In genomic region chr16:45644380-45644779, GRCm38 (mm10) we compare ENCODE assay signal across 14 mouse cellular contexts. TPM values are rescaled to one million over a fixed set of nuclear protein-coding genes. Genes with fewer than 3 reads are reported as not detected.
A peak's percentile ranks its signal among the peaks of the same experiment; 100 is the strongest.
DNase-seq lines count a peak whose midpoint lies in the region; ATAC-seq and TF ChIP-seq lines count a peak whose summit lies in the region.
"Had no signal": no experiment of that assay in that cellular context is flagged by ENCODE, and none has a peak within 500 bp of the region (broad histone marks: within the 10 kb centered on the region; RNA-seq: fewer than 3 reads in every experiment).

No protein-coding gene starts in this region.

- H3K9me3 ChIP-seq in intestine, embryonic 15.5 days, result no peaks in the 10 kb centered on the region
- H3K9me3 ChIP-seq in stomach, embryonic 15.5 days, result no peaks in the 10 kb centered on the region
- no peaks in the 10 kb centered on the region for H3K9me3 ChIP-seq in forebrain, postnatal 0 days (ENCODE audit: low read length)
- H3K9me3 ChIP-seq: embryonic facial prominence, embryonic 15.5 days had no signal

- H3K27ac ChIP-seq in intestine, embryonic 15.5 days, result no peak overlapping the region
- H3K27ac ChIP-seq in stomach, embryonic 15.5 days, result no peak overlapping the region
- no peak overlapping the region for H3K27ac ChIP-seq in forebrain, postnatal 0 days (ENCODE audit: low read depth, low read length)
- H3K27ac ChIP-seq: embryonic facial prominence, embryonic 15.5 days; layer of hippocampus, adult 2 months had no signal

- no peaks in the 10 kb centered on the region for H3K27me3 ChIP-seq in intestine, embryonic 15.5 days (replicated peaks)
- H3K27me3 ChIP-seq in stomach, embryonic 15.5 days (replicated peaks), result no peaks in the 10 kb centered on the region
- no peaks in the 10 kb centered on the region for H3K27me3 ChIP-seq in forebrain, postnatal 0 days (ENCODE audit: insufficient read depth, low read length)
- H3K27me3 ChIP-seq: embryonic facial prominence, embryonic 15.5 days had no signal

- WGBS in intestine, embryonic 15.5 days, result 45% methylated on average over 6 of the region's 6 CpGs
- 58% methylated on average over 6 of the region's 6 CpGs for WGBS in stomach, embryonic 15.5 days
- WGBS in forebrain, postnatal 0 days, result 83% methylated on average over 6 of the region's 6 CpGs

- no peak overlapping the region for H3K4me3 ChIP-seq in intestine, embryonic 15.5 days (replicated peaks)
- H3K4me3 ChIP-seq in stomach, embryonic 15.5 days (replicated peaks), result no peak overlapping the region
- no peak overlapping the region for H3K4me3 ChIP-seq in forebrain, postnatal 0 days (ENCODE audit: low read depth, low read length)
- H3K4me3 ChIP-seq: embryonic facial prominence, embryonic 15.5 days; layer of hippocampus, adult 2 months had no signal

- H3K36me3 ChIP-seq in intestine, embryonic 15.5 days, result no peaks in the 10 kb centered on the region
- no peaks in the 10 kb centered on the region for H3K36me3 ChIP-seq in stomach, embryonic 15.5 days
- no peaks in the 10 kb centered on the region for H3K36me3 ChIP-seq in forebrain, postnatal 0 days (ENCODE audit: insufficient read depth)
- H3K36me3 ChIP-seq: embryonic facial prominence, embryonic 15.5 days had no signal

- H3K4me1 ChIP-seq in intestine, embryonic 15.5 days (replicated peaks), result no peaks in the 10 kb centered on the region
- H3K4me1 ChIP-seq in stomach, embryonic 15.5 days, result 0 out of 2 replicates have a peak, but pooled peaks cover 3% of the 10 kb centered on the region
- no peaks in the 10 kb centered on the region for H3K4me1 ChIP-seq in forebrain, postnatal 0 days (ENCODE audit: insufficient read depth)
- H3K4me1 ChIP-seq: embryonic facial prominence, embryonic 15.5 days had no signal

- no peak overlapping the region for H3K9ac ChIP-seq in intestine, embryonic 15.5 days
- H3K9ac ChIP-seq in stomach, embryonic 15.5 days, result no peak overlapping the region
- no peak overlapping the region for H3K9ac ChIP-seq in forebrain, postnatal 0 days
- H3K9ac ChIP-seq: embryonic facial prominence, embryonic 15.5 days; lung, embryonic 14.5 days had no signal

- H3K4me2 ChIP-seq in intestine, embryonic 15.5 days (replicated peaks), result no peak overlapping the region
- no peak overlapping the region for H3K4me2 ChIP-seq in stomach, embryonic 15.5 days
- H3K4me2 ChIP-seq in forebrain, postnatal 0 days (ENCODE audit: low read depth), result no peak overlapping the region
- H3K4me2 ChIP-seq: embryonic facial prominence, embryonic 15.5 days; lung, embryonic 14.5 days had no signal

- ATAC-seq in intestine, embryonic 15.5 days, result peak; percentile 92
- ATAC-seq in stomach, embryonic 15.5 days (ENCODE audit: insufficient read depth, low FRiP score, low read depth), result peak; percentile 27; the same call in 1 of the 2 replicates
- no peak for ATAC-seq in forebrain, postnatal 0 days
- ATAC-seq in erythroid progenitor cell, adult 5-6 weeks (replicated peaks; ENCODE audit: low FRiP score, poor library complexity, severe bottlenecking), result no peak
- ATAC-seq: CD4-positive, CD25-positive, alpha-beta regulatory T cell, adult 4 months had no signal

- TF ChIP-seq CTCF in forebrain, postnatal 0 days (IDR thresholded peaks at IDR 0.05; ENCODE audit: low read depth), result no peak

- DNase-seq in cerebellum, postnatal 36 days, result peak; percentile 22 to 27
- DNase-seq in cerebellum, adult 11 months, result no peak
- peak; percentile 34 for DNase-seq in lung, postnatal 10 days
- no peak for DNase-seq in lung, postnatal 4 days
- DNase-seq in forebrain, postnatal 0 days, result no peak
- DNase-seq: lung, embryonic 14.5 days had no signal

RNA-seq across cellular contexts. Expression of gene BC016579, which starts 9.5 kb away (rescaled TPM):
- 3.9 and 4.2 TPM in 2 replicates for polyA plus RNA-seq in intestine, embryonic 15.5 days (2015; fragmentation: Nextera tagmentation; extraction: Ambion mirVana)
- polyA plus RNA-seq in stomach, embryonic 15.5 days (2015; fragmentation: Nextera tagmentation; extraction: Ambion mirVana), result 2.6 and 3.2 TPM in 2 replicates
- 0.23 TPM in 1 of 2 replicates, not detected in the other for total RNA-seq in forebrain, postnatal 0 days (2014; rRNA removed)
- polyA plus RNA-seq in forebrain, postnatal 0 days (2015; fragmentation: Nextera tagmentation; extraction: Ambion mirVana), result not detected in 2 replicates
- total RNA-seq in erythroid progenitor cell, adult 5-6 weeks (2015; ENCODE audit: low replicate concordance), result not detected in 2 replicates
- not detected in 2 replicates for total RNA-seq in erythroid progenitor cell, adult 5-6 weeks (2017; ENCODE audit: low replicate concordance)
- total RNA-seq: heart, adult 18-20 months had no signal

RNA-seq across cellular contexts. Expression of gene Gcsam, which starts 34.2 kb away (rescaled TPM):
- 0.10 and 0.14 TPM in 2 replicates for polyA plus RNA-seq in intestine, embryonic 15.5 days (2015; fragmentation: Nextera tagmentation; extraction: Ambion mirVana)
- polyA plus RNA-seq in stomach, embryonic 15.5 days (2015; fragmentation: Nextera tagmentation; extraction: Ambion mirVana), result 0.21 and 0.63 TPM in 2 replicates
- not detected in 2 replicates for total RNA-seq in forebrain, postnatal 0 days (2014; rRNA removed)
- polyA plus RNA-seq in forebrain, postnatal 0 days (2015; fragmentation: Nextera tagmentation; extraction: Ambion mirVana), result not detected in 2 replicates
- not detected in 2 replicates for total RNA-seq in erythroid progenitor cell, adult 5-6 weeks (2015; ENCODE audit: low replicate concordance)
- total RNA-seq in erythroid progenitor cell, adult 5-6 weeks (2017; ENCODE audit: low replicate concordance), result not detected in 2 replicates
- total RNA-seq: layer of hippocampus, adult 2 months had no signal
- polyA plus RNA-seq: neural tube, embryonic 14.5 days had no signal

RNA-seq across cellular contexts. Expression of gene Tmprss7, which starts 49.1 kb away (rescaled TPM):
- 0.24 and 0.25 TPM in 2 replicates for polyA plus RNA-seq in intestine, embryonic 15.5 days (2015; fragmentation: Nextera tagmentation; extraction: Ambion mirVana)
- 0.32 TPM in 1 of 2 replicates, not detected in the other for polyA plus RNA-seq in stomach, embryonic 15.5 days (2015; fragmentation: Nextera tagmentation; extraction: Ambion mirVana)
- total RNA-seq in forebrain, postnatal 0 days (2014; rRNA removed), result 0.85 and 1.3 TPM in 2 replicates
- 0.43 and 0.69 TPM in 2 replicates for polyA plus RNA-seq in forebrain, postnatal 0 days (2015; fragmentation: Nextera tagmentation; extraction: Ambion mirVana)
- total RNA-seq in erythroid progenitor cell, adult 5-6 weeks (2015; ENCODE audit: low replicate concordance), result not detected in 2 replicates
- not detected in 2 replicates for total RNA-seq in erythroid progenitor cell, adult 5-6 weeks (2017; ENCODE audit: low replicate concordance)
- total RNA-seq: heart, adult 18-20 months had no signal
- polyA plus RNA-seq: CD4-positive, CD25-positive, alpha-beta regulatory T cell, adult 4 months had no signal

Comparison
In these comparisons a context has a peak if more than half of its experiments do, and no peak if none do; other contexts are left out.
1. DNase-seq: peak in cerebellum, postnatal 36 days (2 of 2) and lung, postnatal 10 days (single experiment); none in cerebellum, adult 11 months (single experiment), lung, postnatal 4 days (0 of 2) and forebrain, postnatal 0 days (single experiment).
2. ATAC-seq: peak in intestine, embryonic 15.5 days (single experiment) and stomach, embryonic 15.5 days (single experiment); none in forebrain, postnatal 0 days (single experiment) and erythroid progenitor cell, adult 5-6 weeks (single experiment).